Mouse (Mus musculus) cerebellum, adult 8-10 months (tissue): Measurements from ENCODE around the gene Hnrnpu.
"Not testable (repeated sequence)": the region's sequence is repeated elsewhere in the genome, so short reads cannot be mapped to it uniquely, and the experiment has no call there.

Experiments used
- DNase-seq: peaks from one replicate; pipeline ENCODE4 v3.0.0; 2022

The Hnrnpu gene

GRCm38 (mm10) chr1:178337551-178338317, at the start of gene Hnrnpu:
TSS of gene Hnrnpu (minus strand) at chr1:178337797.
- DNase-seq, result peak; percentile 95

GRCm38 (mm10) chr1:178382165-178382564, 44.6 kb upstream of the Hnrnpu start:
- DNase-seq, result no peak

- no peak for DNase-seq
These were observed 41.6 kb upstream of the Hnrnpu start for GRCm38 (mm10) chr1:178379224-178379623.

- no peak for DNase-seq
These were observed 40.5 kb upstream of the Hnrnpu start for GRCm38 (mm10) chr1:178378115-178378514.

DNA sequence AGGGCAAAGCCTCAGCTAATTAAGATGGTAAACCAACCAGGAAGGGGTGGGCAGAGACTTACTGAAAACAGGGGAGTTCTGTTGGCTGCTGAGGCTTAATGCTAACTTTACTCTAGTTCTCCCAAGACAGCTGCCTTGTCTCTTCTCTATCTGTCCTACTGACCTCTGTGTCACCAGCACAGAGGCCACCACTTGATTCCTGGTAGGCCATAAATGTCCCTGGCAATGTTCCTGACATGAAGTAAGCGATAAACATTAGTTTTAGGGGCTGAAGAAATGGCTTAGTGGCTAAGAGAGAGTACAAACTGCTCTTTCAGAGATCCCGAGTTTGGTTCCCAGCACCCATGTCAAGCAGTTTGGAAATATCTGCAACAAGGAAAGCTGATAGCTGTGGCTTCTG, 39.3 kb upstream of the Hnrnpu start:
- no peak for DNase-seq

DNA sequence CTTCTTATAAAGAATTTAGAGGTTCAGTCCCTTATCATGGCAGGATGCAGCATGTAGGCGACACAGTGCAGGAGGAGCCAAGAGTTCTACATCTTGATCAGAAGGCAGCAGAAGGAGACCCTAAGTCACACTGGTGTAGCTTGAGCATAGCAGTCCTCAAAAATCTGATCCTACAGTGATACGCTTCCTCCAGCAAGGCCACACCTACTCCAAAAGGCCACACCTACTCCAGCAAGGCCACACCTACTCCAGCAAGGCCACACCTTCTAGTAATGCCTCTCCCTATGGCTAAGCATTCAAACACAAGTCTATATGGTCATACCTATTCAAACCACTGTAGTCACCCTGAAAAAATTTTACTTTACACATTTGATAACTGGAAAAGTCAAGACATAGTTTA, 38.5 kb upstream of the Hnrnpu start:
- no peak for DNase-seq

DNA sequence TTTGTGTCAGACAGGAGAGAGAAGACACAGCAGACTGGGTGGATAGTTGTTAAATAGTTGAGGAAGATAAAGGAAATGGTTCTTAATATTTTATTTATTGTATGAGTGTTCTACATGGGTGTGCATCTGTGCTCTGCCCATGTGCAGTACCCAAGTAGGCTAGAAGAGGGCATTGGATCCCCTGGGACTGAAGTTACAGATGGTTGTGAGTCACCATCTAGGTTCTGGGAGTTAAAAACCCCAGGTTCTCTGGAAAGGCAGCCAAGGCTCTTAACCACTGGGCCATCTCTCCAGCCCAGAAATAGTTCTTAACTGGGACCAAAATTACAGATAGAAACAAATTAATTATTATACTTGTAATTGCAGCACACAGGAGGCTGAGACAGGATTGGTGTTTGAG, 37.8 kb upstream of the Hnrnpu start:
- no peak for DNase-seq

GRCm38 (mm10) chr1:178372681-178373080, 35.1 kb upstream of the Hnrnpu start:
- no peak for DNase-seq

GRCm38 (mm10) chr1:178369272-178369651, 31.7 kb upstream of the Hnrnpu start:
- DNase-seq, result no peak

DNA sequence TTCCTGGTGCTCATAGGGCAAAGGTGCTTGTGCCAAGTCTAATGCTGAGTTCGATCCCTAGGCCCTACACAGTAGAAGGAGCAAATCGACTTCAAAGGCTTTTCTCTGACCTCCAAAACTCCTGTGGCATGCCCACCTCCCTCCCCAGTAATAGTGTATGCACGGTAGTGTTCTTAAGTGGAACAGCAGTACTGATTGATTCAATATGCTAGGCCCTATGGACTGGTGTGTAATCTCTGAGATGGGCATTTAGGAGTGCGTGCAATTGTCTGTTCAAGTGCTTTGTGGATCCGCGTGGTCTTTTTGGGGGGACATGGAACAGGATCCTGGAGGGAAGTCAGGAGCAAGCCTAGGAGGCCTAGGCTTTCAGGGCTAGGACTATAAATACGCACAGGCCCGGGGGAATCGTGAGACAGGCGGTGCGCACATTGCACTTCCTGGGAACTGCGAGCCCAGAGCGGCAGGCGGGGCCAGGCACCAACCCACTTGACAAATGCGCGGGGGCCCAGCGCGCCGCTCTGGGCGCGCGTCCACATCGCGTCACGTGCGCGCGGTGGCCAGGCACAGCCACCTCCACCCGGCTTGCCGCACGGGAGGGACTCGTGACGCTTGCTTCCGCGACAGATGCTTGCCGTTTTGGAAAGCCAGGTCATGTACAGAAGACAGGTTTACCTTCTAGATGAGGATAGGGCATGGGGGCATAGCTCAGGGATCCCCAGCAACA, 31.1 kb upstream of the Hnrnpu start:
- DNase-seq, result peak; percentile 96

GRCm38 (mm10) chr1:178368121-178368520, 30.5 kb upstream of the Hnrnpu start:
- no peak for DNase-seq

DNA sequence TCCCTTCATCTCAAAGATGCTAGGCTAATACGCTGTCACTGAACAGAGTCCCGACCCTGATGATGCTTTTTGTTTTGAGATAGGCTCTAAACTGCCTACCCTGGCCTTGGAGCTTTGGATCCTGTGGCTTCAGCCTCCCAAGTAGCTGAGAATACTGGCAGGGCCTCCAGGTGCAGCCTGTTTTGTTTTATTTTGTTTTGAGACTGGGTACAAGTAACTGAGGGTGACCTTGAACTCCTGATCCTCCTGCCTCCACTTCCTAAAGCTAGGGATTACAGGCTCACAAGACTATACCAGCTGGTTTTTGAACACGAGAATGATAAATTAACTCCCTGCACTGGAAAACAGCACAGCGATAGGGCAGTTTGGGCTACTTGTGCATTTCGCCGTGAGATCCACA, 27.6 kb upstream of the Hnrnpu start:
- DNase-seq, result no peak

GRCm38 (mm10) chr1:178360702-178361101, 23.1 kb upstream of the Hnrnpu start:
- no peak for DNase-seq

- no peak for DNase-seq
These were observed 22.7 kb upstream of the Hnrnpu start for GRCm38 (mm10) chr1:178360264-178360663.

GRCm38 (mm10) chr1:178357776-178358710, 20.4 kb upstream of the Hnrnpu start:
- DNase-seq, result no peak

DNA sequence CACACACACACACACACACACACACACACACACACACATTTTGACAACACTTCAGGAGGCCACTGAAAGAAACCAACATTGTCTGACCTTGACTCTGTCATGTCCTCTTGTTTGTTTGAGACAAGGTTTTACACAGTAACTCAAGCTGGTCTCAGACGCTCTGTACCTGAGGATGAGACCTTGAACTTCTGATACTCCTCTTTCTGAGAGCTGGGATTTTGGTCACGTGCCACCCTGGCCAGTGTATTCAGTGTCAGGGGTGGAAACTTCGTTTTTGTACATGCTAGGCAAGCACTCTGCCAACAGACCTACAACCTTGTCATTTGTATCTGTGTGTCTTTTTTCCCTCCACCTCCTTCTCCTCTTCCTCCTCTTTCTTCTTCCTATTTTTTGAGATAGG, 17.0 kb upstream of the Hnrnpu start:
- no peak for DNase-seq

- DNase-seq, result no peak
These were observed 14.0 kb upstream of the Hnrnpu start for GRCm38 (mm10) chr1:178351643-178352042.

GRCm38 (mm10) chr1:178350792-178351191, 13.2 kb upstream of the Hnrnpu start:
- DNase-seq, result no peak

DNA sequence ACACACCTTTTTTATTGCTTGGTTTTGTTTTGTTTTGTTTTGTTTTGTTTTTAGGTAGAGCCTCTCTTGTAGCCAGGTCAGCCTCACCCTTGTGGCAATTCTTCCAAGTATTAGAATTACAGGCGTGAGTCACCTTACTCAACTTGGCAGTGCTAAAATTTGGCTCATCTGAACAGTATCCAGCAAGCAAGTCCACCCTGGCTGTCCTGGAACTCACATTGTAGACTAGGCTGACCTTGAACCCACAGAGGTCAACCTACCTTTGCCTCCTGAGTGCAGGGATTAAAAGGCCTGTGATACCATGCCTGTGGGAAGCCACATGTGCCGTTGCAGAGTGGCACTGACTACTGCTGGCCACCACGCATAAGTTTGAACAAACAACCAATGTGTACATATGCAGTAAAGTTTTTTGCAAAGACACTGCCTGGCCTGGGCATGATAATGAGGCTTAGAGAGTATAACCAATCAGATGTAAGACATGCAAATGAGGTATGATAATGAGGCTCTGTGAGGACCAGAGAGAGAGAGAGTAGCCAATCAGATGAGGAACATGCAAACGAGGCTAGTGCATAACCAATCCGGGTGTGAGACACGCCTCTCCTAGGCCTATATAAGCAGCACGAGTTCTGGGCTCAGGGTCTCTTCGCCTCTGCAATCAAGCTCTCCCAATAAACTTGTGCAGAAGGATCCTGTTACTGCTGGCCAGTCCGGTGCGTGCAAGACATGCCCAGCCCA, 6.6 kb upstream of the Hnrnpu start:
- not testable (repeated sequence) for DNase-seq

DNA sequence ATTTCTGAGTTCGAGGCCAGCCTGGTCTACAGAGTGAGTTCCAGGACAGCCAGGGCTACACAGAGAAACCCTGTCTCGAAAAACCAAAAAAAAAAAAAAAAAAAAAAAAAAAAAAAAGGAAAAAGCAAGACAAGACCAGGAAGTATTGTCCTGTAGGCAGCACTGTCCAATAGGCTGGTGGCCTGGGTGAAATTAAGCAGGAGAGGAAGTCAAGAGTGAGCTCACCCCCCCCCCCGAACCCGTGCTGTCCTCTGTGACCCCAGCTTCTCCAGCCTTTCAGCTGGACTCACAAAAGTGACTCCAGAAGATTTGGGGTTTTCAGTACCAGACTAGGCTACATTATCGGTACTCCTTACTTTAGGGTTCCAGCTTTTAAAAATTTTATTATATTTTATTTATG, 5.0 kb upstream of the Hnrnpu start:
- no peak for DNase-seq

- DNase-seq, result no peak
These were observed 4.5 kb upstream of the Hnrnpu start for GRCm38 (mm10) chr1:178342063-178342462.

DNA sequence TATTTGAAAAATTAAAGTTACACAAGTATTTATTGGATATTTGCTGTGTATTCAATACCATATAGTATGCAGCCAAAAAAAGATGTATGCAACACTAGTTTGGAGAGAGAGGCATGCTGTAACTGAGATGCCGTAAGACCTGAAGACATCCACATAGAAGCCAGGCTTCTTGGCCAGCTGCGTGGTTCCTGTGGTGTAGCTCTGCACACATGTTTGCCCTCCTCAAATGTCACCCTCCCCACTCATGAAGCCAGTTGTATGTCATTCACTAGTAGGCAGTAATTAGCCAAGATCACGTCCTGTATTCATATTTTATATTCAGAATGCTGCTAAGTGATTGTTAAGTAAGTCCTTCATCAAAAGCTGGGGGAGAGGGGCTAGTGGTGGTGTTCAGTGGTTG, 3.8 kb upstream of the Hnrnpu start:
- no peak for DNase-seq

DNA sequence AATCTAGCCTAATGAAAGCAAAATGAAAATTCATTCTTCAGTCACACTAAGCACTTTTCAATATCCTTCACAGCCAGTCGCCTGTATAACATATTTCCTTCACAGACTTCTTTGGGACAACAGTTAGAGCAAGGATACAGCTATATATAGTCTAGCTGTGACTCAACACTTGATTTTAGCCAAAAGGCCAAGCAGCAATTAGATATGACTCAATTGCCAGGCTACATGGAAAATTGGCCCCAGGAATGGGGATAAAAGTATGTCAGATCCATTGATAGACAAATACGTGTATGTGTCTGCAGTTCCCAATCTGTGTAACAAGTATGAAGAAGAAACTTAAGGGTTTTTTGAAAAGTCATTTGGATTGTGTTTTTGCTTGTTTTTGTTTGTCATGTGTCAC, 2.6 kb upstream of the Hnrnpu start:
- DNase-seq, result no peak
